Mouse (Mus musculus): ENCODE measurements around the gene Gm21541. TPM values are rescaled to one million over a fixed set of nuclear protein-coding genes. Genes with fewer than 3 reads are reported as not detected.

Gene Gm21541
- 10.1 and 33.2 TPM in 2 replicates for polyA plus RNA-seq (2015; fragmentation: Nextera tagmentation; extraction: Ambion mirVana)

GRCm38 (mm10) chr4:41903310-41903709 lies at the start of gene Gm21541:
Gm21541 (plus strand) TSS chr4:41903610.

DNA sequence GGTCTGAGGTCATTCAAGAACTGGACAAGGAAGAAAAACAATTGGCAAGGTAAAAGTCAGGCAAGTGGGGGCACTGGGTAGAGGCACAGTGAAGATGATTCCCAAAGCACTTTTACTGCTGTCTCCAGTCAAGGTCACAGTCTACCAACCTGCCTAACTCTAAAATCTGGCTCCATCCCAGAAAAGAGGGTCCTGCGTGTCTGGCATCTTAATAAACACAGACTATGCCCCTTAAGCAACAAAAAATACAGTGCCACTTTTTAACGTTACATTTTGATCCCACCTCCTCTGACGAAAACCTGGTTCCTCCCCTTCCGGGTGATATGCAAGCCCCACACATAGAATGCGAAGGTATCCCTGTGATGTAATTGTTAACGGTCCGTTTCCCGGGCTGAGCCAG lies 37.9 kb downstream of the Gm21541 start, which contains the start of gene Gm20878:
Gene Gm20878 (plus strand): TSS at position 301 of the 400 bp plus-strand sequence.

Other genes starting within 250 kb of the Gm21541 start
- 0.71 and 1.9 TPM in 2 replicates for gene Cntfr, start 206.5 kb upstream of the Gm21541 start, polyA plus RNA-seq (2015; fragmentation: Nextera tagmentation; extraction: Ambion mirVana)
- gene Il11ra1, start 203.6 kb upstream of the Gm21541 start, polyA plus RNA-seq (2015; fragmentation: Nextera tagmentation; extraction: Ambion mirVana) = 39.2 and 51.4 TPM in 2 replicates
- 41.9 and 43.9 TPM in 2 replicates for gene Rpp25l, start 190.1 kb upstream of the Gm21541 start, polyA plus RNA-seq (2015; fragmentation: Nextera tagmentation; extraction: Ambion mirVana)
- gene Dctn3, start 180.4 kb upstream of the Gm21541 start, polyA plus RNA-seq (2015; fragmentation: Nextera tagmentation; extraction: Ambion mirVana) = 88.2 and 93.0 TPM in 2 replicates
- not detected in 2 replicates for gene Arid3c, start 172.5 kb upstream of the Gm21541 start, polyA plus RNA-seq (2015; fragmentation: Nextera tagmentation; extraction: Ambion mirVana)
- 15.4 and 20.5 TPM in 2 replicates for gene Galt, start 148.4 kb upstream of the Gm21541 start, polyA plus RNA-seq (2015; fragmentation: Nextera tagmentation; extraction: Ambion mirVana)
- gene Sigmar1, start 147.5 kb upstream of the Gm21541 start, polyA plus RNA-seq (2015; fragmentation: Nextera tagmentation; extraction: Ambion mirVana) = 17.1 and 23.5 TPM in 2 replicates
- gene Ccl27a, start 129.4 kb upstream of the Gm21541 start, polyA plus RNA-seq (2015; fragmentation: Nextera tagmentation; extraction: Ambion mirVana) = 9.2 and 12.7 TPM in 2 replicates
- gene Gm20878, start 38.0 kb downstream of the Gm21541 start, polyA plus RNA-seq (2015; fragmentation: Nextera tagmentation; extraction: Ambion mirVana) = 0.62 and 1.3 TPM in 2 replicates
- gene Fam205a4, start 62.4 kb downstream of the Gm21541 start, polyA plus RNA-seq (2015; fragmentation: Nextera tagmentation; extraction: Ambion mirVana) = 0.05 TPM in 2 replicates
- not detected in 2 replicates for gene Gm21093, start 131.1 kb downstream of the Gm21541 start, polyA plus RNA-seq (2015; fragmentation: Nextera tagmentation; extraction: Ambion mirVana)
- gene Gm3893, start 187.6 kb downstream of the Gm21541 start, polyA plus RNA-seq (2015; fragmentation: Nextera tagmentation; extraction: Ambion mirVana) = not detected in 2 replicates
- 8.6 and 12.2 TPM in 2 replicates for gene Gm13304, start 211.2 kb downstream of the Gm21541 start, polyA plus RNA-seq (2015; fragmentation: Nextera tagmentation; extraction: Ambion mirVana)
- not detected in 2 replicates for gene Gm13306, start 249.8 kb downstream of the Gm21541 start, polyA plus RNA-seq (2015; fragmentation: Nextera tagmentation; extraction: Ambion mirVana)